Mouse (Mus musculus): ENCODE data around the gene Tpi1.

- TF ChIP-seq TAL1 (IDR thresholded peaks at IDR 0.05; ENCODE audit: low read length) (no peak), GATA1 (IDR thresholded peaks at IDR 0.05; ENCODE audit: low read length) (no peak)
Measured at GRCm38 (mm10) chr6:124814448-124814847, 352 bp upstream of the Tpi1 start.

All from erythroblast, embryonic 14.5 days (primary cell).